Mouse (Mus musculus) myocyte (in vitro differentiated cells): ENCODE measurements at regions not wholly inside any gene's neighbourhood (a gene's known extent, or its start where the extent isn't known, plus 50 kb on each side); places are given as distances from the start of the nearest gene placed in this dataset.

ENCODE experiments used
- H3K27me3 ChIP-seq: one replicate; pipeline ENCODE4 v1.6.1; 2011; ENCODE audit not compliant: control insufficient read depth, insufficient read depth, insufficient read length
- H3K36me3 ChIP-seq: one replicate; pipeline ENCODE4 v1.6.1; 2011; ENCODE audit not compliant: control insufficient read depth, insufficient read depth
- H3K4me2 ChIP-seq: one replicate; pipeline ENCODE4 v1.6.1; 2011; ENCODE audit warnings: low read depth, control low read depth
- H3K4me3 ChIP-seq: one replicate; pipeline ENCODE4 v1.5.1; 2011; ENCODE audit warnings: mild to moderate bottlenecking, control low read depth, moderate library complexity
- H3K79me2 ChIP-seq: one replicate; pipeline ENCODE4 v1.6.1; 2011; ENCODE audit not compliant: control insufficient read depth, insufficient read depth
- H3ac ChIP-seq: one replicate; pipeline ENCODE4 v1.6.1; 2011; ENCODE audit not compliant: control insufficient read depth, insufficient read length
- CEBPB ChIP-seq: IDR thresholded peaks from 2 replicates; pipeline ENCODE4 v1.6.1; 2011; ENCODE audit warnings: mild to moderate bottlenecking, moderate library complexity; ENCODE audit not compliant: poor library complexity, insufficient read depth, severe bottlenecking
- E2F4 ChIP-seq: IDR thresholded peaks from one replicate; pipeline ENCODE4 v1.6.1; 2011; ENCODE audit warnings: mild to moderate bottlenecking, control low read depth, moderate library complexity; ENCODE audit not compliant: insufficient read depth
- MAX ChIP-seq: IDR thresholded peaks from one replicate; pipeline ENCODE4 v1.6.1; 2011; ENCODE audit warnings: low read depth, mild to moderate bottlenecking, control low read depth
- MYOD1 ChIP-seq, 3 experiments: IDR thresholded peaks; one replicate each; pipeline ENCODE4 v1.6.1; 2011; ENCODE audit warnings: control low read depth in 2 of 3, low read depth in 2 of 3, mild to moderate bottlenecking in 2 of 3, moderate library complexity in 1 of 3; ENCODE audit not compliant: insufficient read length in 2 of 3, control insufficient read depth in 1 of 3
- MYOG ChIP-seq, 3 experiments: IDR thresholded peaks; one replicate each; pipeline ENCODE4 v1.6.1; 2011; ENCODE audit warnings: control low read depth in 2 of 3, low read depth in 2 of 3, mild to moderate bottlenecking in 2 of 3; ENCODE audit not compliant: insufficient read length in 2 of 3, control insufficient read depth in 1 of 3, insufficient read depth in 1 of 3
- POLR2A ChIP-seq: IDR thresholded peaks from one replicate; pipeline ENCODE4 v1.6.1; 2011; ENCODE audit warnings: low read depth, mild to moderate bottlenecking, control low read depth, moderate library complexity; ENCODE audit not compliant: insufficient read length
- POLR2AphosphoS2 ChIP-seq: IDR thresholded peaks from one replicate; pipeline ENCODE4 v1.6.1; 2011; ENCODE audit warnings: low read depth, control low read depth; ENCODE audit not compliant: insufficient read length
- REST ChIP-seq: IDR thresholded peaks from one replicate; pipeline ENCODE4 v1.6.1; 2011; ENCODE audit warnings: mild to moderate bottlenecking, control low read depth, moderate library complexity; ENCODE audit not compliant: insufficient read depth, insufficient read length
- SRF ChIP-seq: IDR thresholded peaks from one replicate; pipeline ENCODE4 v1.6.1; 2011; ENCODE audit warnings: low read depth; ENCODE audit not compliant: control insufficient read depth, insufficient read length
- TCF12 ChIP-seq: IDR thresholded peaks from one replicate; pipeline ENCODE4 v1.6.1; 2011; ENCODE audit warnings: mild to moderate bottlenecking, control low read depth; ENCODE audit not compliant: poor library complexity, insufficient read depth, severe bottlenecking
- TCF3 ChIP-seq: IDR thresholded peaks from one replicate; pipeline ENCODE4 v1.6.1; 2011; ENCODE audit warnings: low read depth, control low read depth; ENCODE audit not compliant: insufficient read length
- USF1 ChIP-seq: IDR thresholded peaks from one replicate; pipeline ENCODE4 v1.6.1; 2011; ENCODE audit warnings: low read depth, mild to moderate bottlenecking, control low read depth, moderate library complexity

DNA sequence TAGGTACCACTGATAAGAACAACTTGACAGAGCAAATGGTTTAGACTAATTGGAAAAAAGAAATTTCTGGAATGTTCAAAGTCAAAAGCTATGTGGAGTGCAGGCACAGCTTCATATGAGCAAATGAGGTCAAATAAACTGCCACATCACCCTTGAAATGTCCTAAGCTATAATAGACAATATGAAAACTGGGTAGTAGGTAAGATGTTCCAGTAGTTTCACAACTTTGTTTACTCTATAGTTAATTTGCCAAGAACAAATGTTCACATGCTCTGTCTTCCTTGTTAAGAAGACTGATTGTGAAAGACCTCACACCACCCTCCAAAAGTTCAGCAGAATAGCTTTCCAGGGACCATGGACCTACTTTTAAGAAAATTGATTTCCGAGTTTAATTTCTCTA lies 301.7 kb upstream of the Rarb start:
- Histone ChIP-seq H3K4me3 (no peak overlapping the region), H3K4me2 (no peak overlapping the region), H3K36me3 (no peaks in the 10 kb centered on the region), H3ac (no peak overlapping the region), H3K27me3 (no peaks in the 10 kb centered on the region), H3K79me2 (no peaks in the 10 kb centered on the region)
- no peak for TF ChIP-seq TCF3
- TF ChIP-seq POLR2A = no peak
- TF ChIP-seq POLR2AphosphoS2 = no peak
- no peak for TF ChIP-seq CEBPB
- no peak for TF ChIP-seq USF1
- TF ChIP-seq MAX = no peak
- no peak for TF ChIP-seq E2F4
- no peak for TF ChIP-seq MYOD1 (IDR thresholded peaks at IDR 0.05; ENCODE audit: control insufficient read depth in 1 of 3, insufficient read length in 2 of 3, low read depth in 2 of 3)
- no peak for TF ChIP-seq SRF
- no peak for TF ChIP-seq REST
- no peak for TF ChIP-seq TCF12
- TF ChIP-seq MYOG (IDR thresholded peaks at IDR 0.05; ENCODE audit: control insufficient read depth in 1 of 3, insufficient read depth in 1 of 3, insufficient read length in 2 of 3, low read depth in 2 of 3) = no peak

DNA sequence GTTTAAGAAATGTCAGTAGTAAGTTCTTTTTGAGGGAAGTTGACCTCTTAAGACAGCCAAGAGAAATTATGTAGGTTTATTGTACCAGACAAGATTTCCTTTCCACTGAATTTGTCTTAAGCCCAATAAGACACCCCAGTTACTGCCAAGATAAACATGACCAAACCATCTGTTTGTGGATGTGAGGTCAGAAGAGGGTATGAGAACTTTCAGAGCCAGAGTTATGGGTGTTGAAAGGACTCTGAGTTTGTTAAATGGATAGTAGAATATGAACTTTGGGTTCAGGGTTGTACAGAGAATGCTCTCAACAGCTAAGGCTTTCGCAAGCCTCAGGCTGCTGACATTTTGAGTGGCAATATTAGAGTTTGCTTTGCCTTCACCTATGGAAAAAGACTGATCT lies 287.7 kb upstream of the Rarb start:
- Histone ChIP-seq H3K27me3 (no peaks in the 10 kb centered on the region), H3K4me2 (no peak overlapping the region), H3K36me3 (no peaks in the 10 kb centered on the region), H3K4me3 (no peak overlapping the region), H3ac (no peak overlapping the region), H3K79me2 (no peaks in the 10 kb centered on the region)
- TF ChIP-seq POLR2AphosphoS2 (no peak), MAX (no peak), REST (no peak), MYOD1 (IDR thresholded peaks at IDR 0.05; ENCODE audit: control insufficient read depth in 1 of 3, insufficient read length in 2 of 3, low read depth in 2 of 3) (no peak), USF1 (no peak)

DNA sequence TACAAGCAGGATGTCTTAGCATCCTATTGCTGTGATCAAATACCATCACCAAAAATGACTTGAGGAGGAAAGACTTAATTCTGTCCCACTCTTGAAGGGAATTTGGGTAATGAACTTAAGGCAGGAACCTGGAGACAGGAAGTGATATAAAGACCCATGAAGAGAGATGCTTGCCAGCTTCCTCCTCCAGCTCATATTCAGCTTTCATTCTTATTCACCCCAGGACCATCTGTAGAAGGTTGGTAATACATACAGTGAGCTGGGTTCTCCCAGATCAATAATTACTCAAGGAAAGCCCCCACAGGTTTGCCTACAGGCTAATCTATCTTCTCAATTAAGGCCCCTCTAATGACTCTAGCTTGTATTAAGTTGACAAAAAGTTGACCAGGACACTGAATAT lies 283.5 kb upstream of the Rarb start:
- H3K79me2 ChIP-seq = no peaks in the 10 kb centered on the region
- TF ChIP-seq MYOD1 (IDR thresholded peaks at IDR 0.05; ENCODE audit: control insufficient read depth in 1 of 3, insufficient read length in 2 of 3, low read depth in 2 of 3) = no peak
- TF ChIP-seq MAX = no peak
- TF ChIP-seq E2F4 = no peak
- no peak for TF ChIP-seq REST
- TF ChIP-seq POLR2A = no peak
- no peak for TF ChIP-seq USF1
- TF ChIP-seq CEBPB = no peak
- TF ChIP-seq TCF3 = no peak
- no peak for TF ChIP-seq MYOG (IDR thresholded peaks at IDR 0.05; ENCODE audit: control insufficient read depth in 1 of 3, insufficient read depth in 1 of 3, insufficient read length in 2 of 3, low read depth in 2 of 3)
- TF ChIP-seq TCF12 = no peak
- no peak overlapping the region for H3K4me2 ChIP-seq
- H3K4me3 ChIP-seq = no peak overlapping the region
- H3ac ChIP-seq = no peak overlapping the region
- H3K27me3 ChIP-seq = no peaks in the 10 kb centered on the region
- H3K36me3 ChIP-seq = no peaks in the 10 kb centered on the region

DNA sequence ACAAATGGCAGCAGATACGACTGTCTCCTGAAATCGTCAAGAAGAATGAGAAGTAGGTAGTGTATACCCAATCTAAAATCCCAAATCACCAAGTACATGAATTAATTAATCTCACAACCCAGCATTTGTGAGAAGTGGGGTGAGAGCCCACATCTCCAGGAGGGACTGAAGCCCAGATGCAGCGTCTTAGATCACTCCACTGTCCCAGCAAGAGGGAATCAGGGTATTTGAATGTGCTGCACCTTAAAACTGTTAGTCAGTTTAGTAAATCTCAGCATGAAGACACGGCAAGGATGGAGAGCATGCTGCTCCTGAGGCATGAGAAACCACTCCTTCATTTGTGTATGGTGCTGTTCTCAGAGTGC lies 271.6 kb upstream of the Rarb start:
- Histone ChIP-seq H3K4me3 (no peak overlapping the region), H3K79me2 (no peaks in the 10 kb centered on the region), H3K4me2 (no peak overlapping the region), H3K36me3 (no peaks in the 10 kb centered on the region), H3ac (no peak overlapping the region), H3K27me3 (no peaks in the 10 kb centered on the region)
- TF ChIP-seq TCF3 = no peak
- TF ChIP-seq SRF = no peak
- TF ChIP-seq MAX = no peak
- TF ChIP-seq TCF12 = no peak
- TF ChIP-seq CEBPB = no peak
- TF ChIP-seq MYOG (IDR thresholded peaks at IDR 0.05; ENCODE audit: control insufficient read depth in 1 of 3, insufficient read depth in 1 of 3, insufficient read length in 2 of 3, low read depth in 2 of 3) = no peak
- no peak for TF ChIP-seq MYOD1 (IDR thresholded peaks at IDR 0.05; ENCODE audit: control insufficient read depth in 1 of 3, insufficient read length in 2 of 3, low read depth in 2 of 3)
- no peak for TF ChIP-seq USF1
- no peak for TF ChIP-seq REST
- no peak for TF ChIP-seq POLR2A
- TF ChIP-seq E2F4 = no peak
- no peak for TF ChIP-seq POLR2AphosphoS2

DNA sequence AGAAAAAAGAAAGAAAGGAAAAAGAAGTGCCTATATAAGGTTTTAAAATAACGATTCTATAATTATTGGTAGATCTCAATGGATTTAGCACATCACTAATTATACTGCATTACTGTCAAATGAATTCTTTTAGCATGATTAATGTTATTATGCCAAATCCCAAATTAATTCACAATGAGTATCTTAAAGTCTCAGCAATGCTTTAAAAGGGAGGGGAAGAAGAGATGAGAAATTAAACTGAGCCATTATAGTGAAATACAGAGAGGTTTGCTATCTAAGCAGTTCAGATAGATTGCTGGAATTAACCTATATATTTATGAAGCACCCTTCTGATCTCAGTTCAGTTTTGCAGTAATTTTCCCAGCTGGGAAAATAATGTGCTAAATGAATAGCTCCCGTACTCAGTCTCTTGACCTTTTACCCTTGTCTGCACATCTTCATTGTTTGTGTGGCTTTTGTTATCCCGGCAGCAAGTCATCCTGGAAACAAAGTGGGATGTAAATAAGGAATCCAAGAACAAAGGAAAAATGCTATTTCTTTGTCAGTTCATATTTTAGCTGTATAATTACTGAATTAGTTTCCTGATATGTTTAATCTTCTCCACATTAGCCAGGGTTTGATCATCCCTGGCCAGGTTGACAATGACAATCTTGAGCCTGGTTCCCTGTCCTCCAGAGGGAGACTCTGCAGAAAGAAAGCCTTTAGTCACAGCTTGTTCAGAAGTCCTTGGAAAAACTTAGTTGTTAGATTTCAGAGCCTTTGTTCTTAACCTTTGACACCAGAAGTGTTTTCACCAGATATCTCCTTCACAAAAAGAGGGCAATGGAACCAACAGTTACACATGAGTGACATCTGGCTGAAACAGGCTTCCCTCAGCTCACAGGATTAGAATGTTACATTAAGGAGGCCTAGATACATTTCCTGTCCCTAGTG lies 270.9 kb upstream of the Rarb start:
- TF ChIP-seq POLR2AphosphoS2 (no peak), CEBPB (no peak), REST (no peak), MYOD1 (IDR thresholded peaks at IDR 0.05; ENCODE audit: control insufficient read depth in 1 of 3, insufficient read length in 2 of 3, low read depth in 2 of 3) (no peak), TCF3 (no peak), TCF12 (no peak), MYOG (IDR thresholded peaks at IDR 0.05; ENCODE audit: control insufficient read depth in 1 of 3, insufficient read depth in 1 of 3, insufficient read length in 2 of 3, low read depth in 2 of 3) (no peak), E2F4 (no peak), MAX (no peak), POLR2A (no peak), USF1 (no peak), SRF (no peak)
- H3K36me3 ChIP-seq = no peaks in the 10 kb centered on the region
- no peaks in the 10 kb centered on the region for H3K79me2 ChIP-seq
- no peak overlapping the region for H3ac ChIP-seq
- no peak overlapping the region for H3K4me2 ChIP-seq
- H3K27me3 ChIP-seq = no peaks in the 10 kb centered on the region
- H3K4me3 ChIP-seq = no peak overlapping the region
